Comparison of ENCODE assay signal across 16 mouse cellular contexts in the genomic region with DNA sequence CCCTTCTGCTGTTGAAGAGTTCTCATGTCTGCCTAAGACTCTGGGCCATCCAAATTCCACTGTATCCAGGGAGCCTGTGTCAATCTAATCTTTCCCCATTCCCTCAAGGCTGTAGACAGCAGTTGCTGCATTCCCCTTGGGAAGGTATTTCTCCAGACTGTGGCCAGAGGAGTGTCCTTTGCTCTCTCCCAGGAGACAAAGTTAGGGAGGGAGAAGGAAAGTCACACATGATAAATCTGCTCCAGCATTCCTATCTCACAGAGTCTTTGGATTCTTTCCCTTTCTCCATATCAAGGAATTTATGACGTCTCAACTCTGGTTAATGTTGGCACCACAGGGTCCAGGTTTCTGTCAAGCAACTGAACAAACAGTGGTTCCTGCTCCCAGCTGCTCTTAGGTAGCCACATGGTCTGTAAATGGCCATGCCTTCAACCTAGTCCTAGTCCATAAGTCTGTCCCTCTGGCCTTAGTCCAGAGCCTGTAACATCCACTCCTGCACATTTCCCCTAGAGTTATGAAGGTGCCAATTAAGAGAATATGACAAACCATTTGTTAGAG.
DNase-seq lines count a peak whose midpoint lies in the region; ATAC-seq lines count a peak whose summit lies in the region.
"Had no signal": no experiment of that assay in that cellular context is flagged by ENCODE, and none has a peak within 500 bp of the region (broad histone marks: within the 10 kb centered on the region; RNA-seq: fewer than 3 reads in every experiment).

No protein-coding gene starts in this region.

- H3K4me1 ChIP-seq in lung, embryonic 15.5 days, result no peaks in the 10 kb centered on the region
- peaks cover 13% of the 10 kb centered on the region for H3K4me1 ChIP-seq in heart, embryonic 13.5 days
- H3K4me1 ChIP-seq: intestine, embryonic 15.5 days; limb, embryonic 15.5 days had no signal

- H3K4me2 ChIP-seq in lung, embryonic 15.5 days, result no peak overlapping the region
- no peak overlapping the region for H3K4me2 ChIP-seq in heart, embryonic 13.5 days
- H3K4me2 ChIP-seq: intestine, embryonic 15.5 days; limb, embryonic 15.5 days had no signal

- H3K27me3 ChIP-seq in lung, embryonic 15.5 days, result no peaks in the 10 kb centered on the region
- H3K27me3 ChIP-seq in heart, embryonic 13.5 days (replicated peaks), result no peaks in the 10 kb centered on the region
- H3K27me3 ChIP-seq: CH12.LX; intestine, embryonic 15.5 days; limb, embryonic 15.5 days had no signal

- ATAC-seq in lung, embryonic 15.5 days (ENCODE audit: borderline replicate concordance, extremely low read depth, low FRiP score, low TSS enrichment), result peak; percentile 42; the same call in 1 of the 2 replicates
- peak; percentile 51; the same call in 1 of the 2 replicates for ATAC-seq in heart, embryonic 13.5 days (ENCODE audit: extremely low read depth, insufficient number of reproducible peaks, low FRiP score, low TSS enrichment)
- ATAC-seq in inflammation-experienced regulatory T-cells, adult 6 months, result no peak
- ATAC-seq: activated CD4-positive, CD25-positive, alpha-beta regulatory T cell, adult 4 months; forebrain, embryonic 16.5 days; intestine, embryonic 15.5 days; liver, postnatal 0 days had no signal

- peak; percentile 25 for DNase-seq in adrenal gland, postnatal 10 days
- DNase-seq in adrenal gland, postnatal 4 days (ENCODE audit: low spot score in 2 of 2), result no peak
- no peak for DNase-seq in lung, adult 18-20 months
- DNase-seq in heart, postnatal 4 days, result peak; percentile 51
- DNase-seq in cerebellum, adult 18-20 months, result no peak
- DNase-seq: cerebellum, adult 11-12 months; liver, postnatal 0 days; right cerebral cortex, adult 18-20 months had no signal

- H3K4me3 ChIP-seq in lung, embryonic 15.5 days, result no peak overlapping the region
- H3K4me3 ChIP-seq in heart, embryonic 13.5 days, result no peak overlapping the region
- H3K4me3 ChIP-seq: intestine, embryonic 15.5 days; limb, embryonic 15.5 days had no signal

- 11% methylated on average over 1 of the region's 1 CpGs for WGBS in lung, embryonic 15.5 days
- 7% methylated on average over 1 of the region's 1 CpGs for WGBS in heart, embryonic 13.5 days

- no peaks in the 10 kb centered on the region for H3K9me3 ChIP-seq in lung, embryonic 15.5 days
- no peaks in the 10 kb centered on the region for H3K9me3 ChIP-seq in heart, embryonic 13.5 days
- H3K9me3 ChIP-seq: intestine, embryonic 15.5 days; limb, embryonic 15.5 days had no signal

- H3K36me3 ChIP-seq in lung, embryonic 15.5 days, result no peaks in the 10 kb centered on the region
- H3K36me3 ChIP-seq in heart, embryonic 13.5 days, result no peaks in the 10 kb centered on the region
- H3K36me3 ChIP-seq: intestine, embryonic 15.5 days; limb, embryonic 15.5 days had no signal

- H3K27ac ChIP-seq in lung, embryonic 15.5 days, result no peak overlapping the region
- peak overlapping the region; percentile 64 for H3K27ac ChIP-seq in heart, embryonic 13.5 days (replicated peaks)
- H3K27ac ChIP-seq: intestine, embryonic 15.5 days; limb, embryonic 15.5 days had no signal

- no peak overlapping the region for H3K9ac ChIP-seq in lung, embryonic 15.5 days
- H3K9ac ChIP-seq in heart, embryonic 13.5 days, result no peak overlapping the region
- H3K9ac ChIP-seq: intestine, embryonic 15.5 days; limb, embryonic 15.5 days; liver, postnatal 0 days had no signal

Comparison
In these comparisons a context has a peak if more than half of its experiments do, and no peak if none do; other contexts are left out.
1. DNase-seq: peak in adrenal gland, postnatal 10 days (single experiment) and heart, postnatal 4 days (single experiment); none in adrenal gland, postnatal 4 days (0 of 2), lung, adult 18-20 months (0 of 2) and cerebellum, adult 18-20 months (0 of 2).